Mouse (Mus musculus): ENCODE measurements around the gene Snx29. TPM values are rescaled to one million over a fixed set of nuclear protein-coding genes. Genes with fewer than 3 reads are reported as not detected.

The Snx29 gene
- polyA plus RNA-seq, 1 experiment from 2014 or later: 14.2 TPM

DNA sequence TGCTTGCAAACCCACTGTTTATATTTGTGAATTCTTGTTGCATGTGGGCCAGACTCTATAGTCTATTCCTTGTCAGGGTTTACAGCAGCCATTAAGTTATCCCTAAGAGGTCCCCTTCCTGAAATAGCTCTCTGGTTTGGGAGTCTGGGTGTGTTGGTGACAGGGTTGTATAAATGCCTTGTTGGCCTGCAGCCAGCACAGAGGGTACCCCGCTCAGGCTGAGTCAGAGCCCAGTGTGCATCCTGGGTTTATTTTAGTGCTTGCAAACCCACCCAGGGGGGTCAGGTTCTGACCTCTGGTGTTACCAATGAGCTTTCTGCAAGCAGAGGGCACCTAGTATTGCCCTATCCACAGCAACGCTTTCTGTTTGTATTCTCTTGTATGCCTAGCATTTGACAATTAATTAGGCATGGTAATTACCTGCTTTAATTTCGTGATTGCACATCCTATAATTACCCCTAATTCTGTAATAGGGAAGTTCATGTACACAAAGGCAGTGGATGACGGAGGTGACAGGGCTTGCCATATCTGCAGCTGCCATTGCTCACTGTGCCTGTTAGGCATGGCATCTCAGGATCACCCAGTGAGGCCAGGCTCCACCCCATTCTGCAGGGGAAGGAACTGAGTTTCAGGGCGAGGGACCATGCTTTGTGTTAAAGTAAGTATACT, 387.4 kb downstream of the Snx29 start:
- ATAC-seq (ENCODE audit: insufficient number of reproducible peaks, low FRiP score, low TSS enrichment, low read depth): peak; percentile 53; the same call in 1 of the 2 replicates
- Histone ChIP-seq H3K4me3 (replicated peaks) (no peak overlapping the region), H3K36me3 (no peaks in the 10 kb centered on the region), H3K4me1 (peaks cover 8% of the 10 kb centered on the region), H3K9me3 (replicated peaks) (no peaks in the 10 kb centered on the region), H3K27me3 (no peaks in the 10 kb centered on the region), H3K9ac (no peak overlapping the region), H3K4me2 (replicated peaks) (no peak overlapping the region), H3K27ac (replicated peaks) (no peak overlapping the region)
- 42% methylated on average over 5 of the region's 5 CpGs for WGBS

DNA sequence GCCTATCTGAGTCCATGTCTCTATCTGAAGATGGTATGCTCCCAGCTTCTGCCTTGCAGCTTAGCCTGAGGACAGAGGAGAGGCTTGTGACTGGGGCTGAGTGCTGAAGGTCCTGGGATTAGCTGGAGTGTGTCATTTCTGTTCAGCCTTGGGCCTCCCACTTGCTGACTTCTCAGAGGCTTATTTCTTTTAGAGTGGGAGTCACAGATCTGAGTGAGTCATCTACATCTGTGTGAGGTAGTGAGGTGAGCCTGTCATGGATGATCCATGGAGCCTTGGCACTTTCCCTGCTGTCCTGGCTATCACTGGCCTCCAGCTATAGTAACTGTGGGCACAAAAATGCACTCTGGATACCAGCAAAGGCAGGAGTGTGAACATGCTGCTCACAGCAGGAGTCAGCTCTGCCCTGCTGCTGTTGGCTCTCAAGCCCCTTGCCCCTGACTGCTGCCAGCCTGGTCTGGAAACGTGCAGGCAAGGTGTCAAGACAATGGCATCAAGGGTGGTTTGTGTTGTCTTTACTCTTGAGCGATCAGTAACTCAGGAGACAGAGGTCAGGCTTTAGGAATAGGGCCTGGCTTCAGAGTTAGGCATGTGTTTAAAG, 390.7 kb downstream of the Snx29 start:
- H3K36me3 ChIP-seq: no peaks in the 10 kb centered on the region; the same call in 1 of the 2 replicates
- no peak overlapping the region for H3K4me3 ChIP-seq (replicated peaks)
- ATAC-seq (ENCODE audit: insufficient number of reproducible peaks, low FRiP score, low TSS enrichment, low read depth): no peak
- no peak overlapping the region for H3K4me2 ChIP-seq (replicated peaks)
- no peaks in the 10 kb centered on the region for H3K9me3 ChIP-seq (replicated peaks)
- H3K27me3 ChIP-seq: no peaks in the 10 kb centered on the region
- 66% methylated on average over 2 of the region's 2 CpGs for WGBS
- H3K9ac ChIP-seq: no peak overlapping the region
- H3K4me1 ChIP-seq: peaks cover 8% of the 10 kb centered on the region
- no peak overlapping the region for H3K27ac ChIP-seq (replicated peaks)

DNA sequence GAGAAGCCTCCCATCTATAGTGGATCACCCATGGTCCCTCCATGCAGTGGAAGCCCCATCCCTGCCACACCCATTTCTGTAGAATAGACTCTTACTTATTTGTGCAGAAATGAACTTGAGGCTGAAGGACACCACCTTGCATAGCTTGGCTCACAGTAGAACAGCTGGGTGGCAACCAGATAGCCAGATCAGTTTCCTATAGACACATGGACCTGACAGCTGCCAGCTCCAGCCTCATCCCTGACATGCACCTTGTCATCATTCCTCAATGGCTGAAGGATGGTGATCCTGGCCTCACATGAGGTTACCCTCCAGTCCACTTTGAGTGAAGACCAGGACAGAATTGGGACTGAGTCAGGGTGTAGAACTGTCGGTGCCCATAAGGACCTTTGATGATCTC, 394.2 kb downstream of the Snx29 start:
- no peak overlapping the region for H3K4me3 ChIP-seq (replicated peaks)
- no peak overlapping the region for H3K4me2 ChIP-seq (replicated peaks)
- WGBS: 95% methylated on average over 1 of the region's 1 CpGs
- no peak overlapping the region for H3K27ac ChIP-seq (replicated peaks)
- no peaks in the 10 kb centered on the region for H3K4me1 ChIP-seq
- H3K36me3 ChIP-seq: no peaks in the 10 kb centered on the region; the same call in 1 of the 2 replicates
- no peaks in the 10 kb centered on the region for H3K27me3 ChIP-seq
- ATAC-seq (ENCODE audit: insufficient number of reproducible peaks, low FRiP score, low TSS enrichment, low read depth): no peak
- no peak overlapping the region for H3K9ac ChIP-seq
- no peaks in the 10 kb centered on the region for H3K9me3 ChIP-seq (replicated peaks)

DNA sequence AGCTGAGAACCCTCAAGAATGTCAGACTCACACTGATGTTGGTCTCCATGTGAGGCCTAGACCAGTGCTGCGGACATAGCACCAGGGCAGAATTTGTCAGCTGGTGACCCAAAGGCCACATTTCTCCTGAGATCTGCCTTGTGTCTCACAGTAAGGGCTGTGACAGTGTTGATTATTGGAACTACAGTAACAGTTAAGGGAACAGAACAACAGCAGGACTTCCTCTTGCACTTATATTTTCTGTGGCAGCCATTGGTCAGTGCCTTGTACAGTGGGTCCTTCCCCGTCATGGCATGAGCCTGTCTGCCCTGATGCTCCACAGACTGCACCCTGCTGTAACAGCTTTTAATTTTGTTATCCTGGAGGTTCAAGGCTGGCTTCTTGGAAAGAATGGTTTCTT, 403.2 kb downstream of the Snx29 start:
- Histone ChIP-seq H3K27me3 (no peaks in the 10 kb centered on the region), H3K9me3 (replicated peaks) (no peaks in the 10 kb centered on the region), H3K27ac (replicated peaks) (no peak overlapping the region), H3K4me2 (replicated peaks) (no peak overlapping the region), H3K36me3 (no peaks in the 10 kb centered on the region), H3K9ac (no peak overlapping the region), H3K4me3 (replicated peaks) (no peak overlapping the region), H3K4me1 (peaks cover 4% of the 10 kb centered on the region; the same call in 1 of the 2 replicates)
- WGBS: 87% methylated on average over 2 of the region's 2 CpGs
- ATAC-seq (ENCODE audit: insufficient number of reproducible peaks, low FRiP score, low TSS enrichment, low read depth): no peak

DNA sequence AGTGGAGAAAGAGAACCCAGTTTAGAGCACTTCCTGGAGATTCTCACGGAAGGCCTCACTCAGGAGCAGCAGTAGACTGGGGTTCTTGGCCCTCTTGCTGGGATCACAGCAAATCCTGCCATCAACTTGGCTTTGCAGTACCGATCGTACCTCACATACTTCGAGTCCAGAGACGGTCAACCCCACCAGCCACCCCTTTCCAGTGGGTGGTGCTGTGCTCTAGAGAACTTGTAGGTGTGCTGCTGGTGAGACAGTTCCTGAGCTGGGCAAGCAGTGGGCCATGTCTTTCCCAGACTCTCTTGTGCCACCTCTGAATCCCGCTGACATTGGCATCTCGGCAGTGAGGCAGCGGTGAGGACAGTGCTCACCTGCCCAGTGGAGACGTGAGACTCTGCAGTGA, 404.6 kb downstream of the Snx29 start:
- Histone ChIP-seq H3K27me3 (no peaks in the 10 kb centered on the region), H3K36me3 (no peaks in the 10 kb centered on the region), H3K9me3 (replicated peaks) (no peaks in the 10 kb centered on the region), H3K4me2 (replicated peaks) (no peak overlapping the region), H3K9ac (no peak overlapping the region), H3K27ac (replicated peaks) (no peak overlapping the region), H3K4me1 (peaks cover 4% of the 10 kb centered on the region; the same call in 1 of the 2 replicates), H3K4me3 (replicated peaks) (no peak overlapping the region)
- ATAC-seq (ENCODE audit: insufficient number of reproducible peaks, low FRiP score, low TSS enrichment, low read depth): no peak
- 90% methylated on average over 9 of the region's 9 CpGs for WGBS

DNA sequence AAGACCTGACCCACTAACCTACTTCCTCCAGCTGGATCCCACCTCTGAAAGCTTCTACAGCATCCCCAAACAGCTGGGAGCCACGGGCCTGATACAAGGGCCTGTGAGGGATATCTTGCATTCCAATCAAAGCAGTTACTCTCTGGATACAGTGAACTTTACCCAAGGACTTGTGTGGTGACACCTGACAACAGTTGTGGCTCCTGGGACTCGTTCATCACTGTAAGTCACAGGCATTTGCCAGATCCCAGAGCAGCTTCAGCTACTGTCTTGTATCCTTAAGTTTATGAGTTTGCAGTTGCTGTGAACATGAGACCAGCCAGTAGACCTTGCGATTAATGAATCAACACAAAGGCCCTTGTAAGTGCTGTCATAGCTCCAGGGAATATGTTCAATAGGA, 405.4 kb downstream of the Snx29 start:
- ATAC-seq (ENCODE audit: insufficient number of reproducible peaks, low FRiP score, low TSS enrichment, low read depth): no peak
- H3K27me3 ChIP-seq: no peaks in the 10 kb centered on the region

DNA sequence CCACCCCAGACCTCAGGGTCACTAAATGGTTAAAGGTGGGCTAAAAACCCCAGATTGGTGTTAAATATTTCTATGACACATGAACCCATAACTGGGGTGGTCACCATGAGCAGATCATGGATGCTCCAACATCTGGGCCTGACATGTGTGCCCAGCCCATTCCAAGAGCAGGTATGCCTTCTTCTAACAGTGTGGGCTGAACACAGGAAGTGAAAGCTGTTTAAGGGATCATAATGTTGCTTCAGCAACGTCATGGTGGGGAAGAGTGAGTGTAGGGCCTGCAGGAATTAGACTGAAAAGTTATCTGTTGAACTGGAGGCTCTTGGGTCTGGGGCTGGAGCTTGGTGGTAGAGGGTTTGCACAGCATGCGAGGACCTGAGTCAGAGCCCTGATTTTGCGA, 405.9 kb downstream of the Snx29 start:
- Histone ChIP-seq H3K9ac (no peak overlapping the region), H3K9me3 (replicated peaks) (no peaks in the 10 kb centered on the region), H3K4me3 (replicated peaks) (no peak overlapping the region), H3K36me3 (no peaks in the 10 kb centered on the region), H3K4me2 (replicated peaks) (no peak overlapping the region), H3K4me1 (peaks cover 4% of the 10 kb centered on the region; the same call in 1 of the 2 replicates), H3K27me3 (no peaks in the 10 kb centered on the region), H3K27ac (replicated peaks) (no peak overlapping the region)
- ATAC-seq (ENCODE audit: insufficient number of reproducible peaks, low FRiP score, low TSS enrichment, low read depth): no peak
- WGBS: 73% methylated on average over 3 of the region's 3 CpGs

More for the DNA sequence above, 405.4 kb downstream of the Snx29 start:
- Histone ChIP-seq H3K27ac (replicated peaks) (no peak overlapping the region), H3K9me3 (replicated peaks) (no peaks in the 10 kb centered on the region), H3K9ac (no peak overlapping the region), H3K4me3 (replicated peaks) (no peak overlapping the region), H3K4me1 (peaks cover 4% of the 10 kb centered on the region; the same call in 1 of the 2 replicates), H3K4me2 (replicated peaks) (no peak overlapping the region), H3K36me3 (no peaks in the 10 kb centered on the region)
- WGBS: 62% methylated on average over 3 of the region's 3 CpGs

DNA sequence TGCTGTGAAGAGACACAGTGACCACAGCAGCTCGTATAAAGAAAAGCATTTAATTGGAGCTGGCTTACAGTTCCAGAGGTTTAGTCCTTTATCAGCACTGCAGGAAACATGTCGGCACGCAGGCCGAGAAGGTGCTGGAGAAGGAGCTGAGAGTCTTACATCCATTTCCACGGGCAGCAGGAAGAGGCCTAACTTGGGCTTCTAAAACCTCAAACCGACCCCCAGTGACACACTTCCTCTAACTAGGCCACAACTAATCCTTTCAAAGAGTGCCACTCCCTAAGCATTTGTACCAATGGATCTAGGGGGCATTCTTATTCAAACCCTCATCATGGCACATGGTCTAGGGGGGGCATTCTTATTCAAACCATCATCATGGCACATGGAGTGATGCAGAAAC, 406.4 kb downstream of the Snx29 start:
- no peak overlapping the region for H3K27ac ChIP-seq (replicated peaks)
- no peaks in the 10 kb centered on the region for H3K36me3 ChIP-seq
- no peak for ATAC-seq (ENCODE audit: insufficient number of reproducible peaks, low FRiP score, low TSS enrichment, low read depth)
- H3K4me1 ChIP-seq: peaks cover 4% of the 10 kb centered on the region; the same call in 1 of the 2 replicates
- no peaks in the 10 kb centered on the region for H3K27me3 ChIP-seq
- H3K9me3 ChIP-seq (replicated peaks): no peaks in the 10 kb centered on the region
- no peak overlapping the region for H3K4me2 ChIP-seq (replicated peaks)
- H3K4me3 ChIP-seq (replicated peaks): no peak overlapping the region
- WGBS: 80% methylated on average over 6 of the region's 6 CpGs
- H3K9ac ChIP-seq: no peak overlapping the region

DNA sequence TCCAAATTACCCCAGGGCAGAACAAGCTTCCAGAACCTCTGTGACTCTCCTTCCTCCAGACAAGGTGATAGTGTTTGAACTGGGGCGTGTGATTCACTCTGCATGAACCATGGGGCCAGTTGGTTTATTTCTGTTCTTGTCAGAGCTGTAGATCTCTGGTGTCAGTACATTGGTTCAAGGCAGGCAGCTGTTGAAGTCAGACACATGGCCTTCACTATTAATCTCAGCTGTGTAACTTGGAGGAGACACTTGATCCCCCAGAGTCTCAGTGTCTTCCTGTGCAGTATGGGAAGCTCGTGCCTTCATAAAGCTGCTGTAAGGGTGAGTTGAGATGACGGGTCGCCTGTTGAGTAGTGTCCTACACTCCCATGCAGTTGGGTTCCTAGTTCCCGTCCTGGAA, 407.1 kb downstream of the Snx29 start:
- no peak overlapping the region for H3K27ac ChIP-seq (replicated peaks)
- no peak overlapping the region for H3K4me3 ChIP-seq (replicated peaks)
- no peaks in the 10 kb centered on the region for H3K9me3 ChIP-seq (replicated peaks)
- ATAC-seq (ENCODE audit: insufficient number of reproducible peaks, low FRiP score, low TSS enrichment, low read depth): no peak
- H3K9ac ChIP-seq: no peak overlapping the region
- no peaks in the 10 kb centered on the region for H3K27me3 ChIP-seq
- 61% methylated on average over 5 of the region's 5 CpGs for WGBS
- H3K4me2 ChIP-seq (replicated peaks): no peak overlapping the region
- no peaks in the 10 kb centered on the region for H3K36me3 ChIP-seq
- H3K4me1 ChIP-seq: peaks cover 4% of the 10 kb centered on the region; the same call in 1 of the 2 replicates

DNA sequence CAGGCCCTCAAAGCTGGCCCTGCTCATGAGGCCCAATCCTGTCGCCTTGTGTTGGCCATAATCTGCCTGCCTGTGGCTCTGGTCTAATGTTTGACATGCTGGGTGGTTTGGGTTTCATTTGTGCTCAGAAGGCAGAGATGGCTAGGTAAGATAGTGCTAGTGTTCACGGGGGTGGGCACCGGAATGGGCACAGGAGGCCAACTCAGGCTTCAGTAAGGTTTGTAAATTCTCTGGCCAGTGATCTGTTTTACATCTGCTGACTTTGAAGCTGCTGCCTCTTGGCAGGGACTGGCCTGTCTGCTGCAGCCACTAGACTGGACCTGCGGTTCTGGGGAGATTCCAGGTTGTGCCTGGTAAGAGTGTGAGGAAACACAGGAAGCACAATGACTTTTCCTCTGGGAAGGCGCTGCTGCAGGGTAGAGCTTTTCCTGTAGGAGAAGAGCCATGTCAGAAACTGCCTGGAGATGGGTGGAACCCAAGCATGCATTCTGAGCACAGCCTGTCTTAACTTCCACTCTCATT, 408.4 kb downstream of the Snx29 start:
- ATAC-seq (ENCODE audit: insufficient number of reproducible peaks, low FRiP score, low TSS enrichment, low read depth): no peak

DNA sequence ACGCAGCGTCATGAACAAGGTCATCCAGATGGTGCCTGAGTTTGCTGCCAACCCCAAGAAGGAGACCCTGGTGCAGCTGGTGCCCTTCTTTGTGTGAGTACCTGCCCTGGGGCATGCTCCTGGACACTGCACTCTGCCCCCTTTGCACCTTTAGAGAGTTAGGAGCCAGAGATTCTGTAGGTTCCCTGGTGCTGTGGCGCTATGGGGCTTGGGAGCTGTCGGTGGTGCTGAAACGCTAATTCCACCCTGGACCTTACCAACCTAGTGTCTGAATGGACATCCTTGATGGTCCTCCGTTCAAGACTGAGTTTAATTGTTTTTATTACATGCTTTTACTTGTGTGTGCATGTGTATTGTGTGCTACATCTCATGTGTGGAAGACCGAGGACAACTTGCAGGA, 415.6 kb downstream of the Snx29 start:
- WGBS: 53% methylated on average over 7 of the region's 7 CpGs
- H3K9me3 ChIP-seq (replicated peaks): no peaks in the 10 kb centered on the region
- no peaks in the 10 kb centered on the region for H3K27me3 ChIP-seq
- no peak overlapping the region for H3K4me3 ChIP-seq (replicated peaks)
- no peak overlapping the region for H3K9ac ChIP-seq
- H3K27ac ChIP-seq (replicated peaks): no peak overlapping the region
- no peak overlapping the region for H3K4me2 ChIP-seq (replicated peaks)
- no peaks in the 10 kb centered on the region for H3K4me1 ChIP-seq
- H3K36me3 ChIP-seq: no peaks in the 10 kb centered on the region
- ATAC-seq (ENCODE audit: insufficient number of reproducible peaks, low FRiP score, low TSS enrichment, low read depth): no peak; the same call in 1 of the 2 replicates

More for the DNA sequence above, 408.4 kb downstream of the Snx29 start:
- 79% methylated on average over 5 of the region's 5 CpGs for WGBS
- Histone ChIP-seq H3K4me2 (replicated peaks) (no peak overlapping the region), H3K36me3 (no peaks in the 10 kb centered on the region), H3K27me3 (no peaks in the 10 kb centered on the region), H3K9ac (no peak overlapping the region), H3K9me3 (replicated peaks) (no peaks in the 10 kb centered on the region), H3K4me3 (replicated peaks) (no peak overlapping the region), H3K4me1 (no peaks in the 10 kb centered on the region), H3K27ac (replicated peaks) (no peak overlapping the region)
